Mouse (Mus musculus): ENCODE measurements at regions not wholly inside any gene's neighbourhood (a gene's known extent, or its start where the extent isn't known, plus 50 kb on each side); places are given as distances from the start of the nearest gene placed in this dataset.

- Histone ChIP-seq H3K27me3 (replicated peaks; ENCODE audit: insufficient read depth, low read length) (no peaks in the 10 kb centered on the region), H3K9ac (replicated peaks; ENCODE audit: low read depth) (no peak overlapping the region), H3K9me3 (ENCODE audit: low read length) (no peaks in the 10 kb centered on the region), H3K27ac (ENCODE audit: low read length) (no peak overlapping the region), H3K4me3 (ENCODE audit: low read depth, low read length) (no peak overlapping the region), H3K4me2 (replicated peaks; ENCODE audit: low read depth, low read length) (no peak overlapping the region), H3K4me1 (ENCODE audit: insufficient read depth, low read depth, low read length) (no peaks in the 10 kb centered on the region), H3K36me3 (ENCODE audit: insufficient read depth, low read length) (no peaks in the 10 kb centered on the region)
- DNase-seq (ENCODE audit: low spot score), result no peak
- ATAC-seq, result no peak
- 51% methylated on average over 3 of the region's 3 CpGs for WGBS
- TF ChIP-seq EP300 (IDR thresholded peaks at IDR 0.05) (no peak), CTCF (IDR thresholded peaks at IDR 0.05) (no peak)
Measured at GRCm38 (mm10) chr4:89881083-89881482, 201.8 kb downstream of the Dmrta1 start.

DNA sequence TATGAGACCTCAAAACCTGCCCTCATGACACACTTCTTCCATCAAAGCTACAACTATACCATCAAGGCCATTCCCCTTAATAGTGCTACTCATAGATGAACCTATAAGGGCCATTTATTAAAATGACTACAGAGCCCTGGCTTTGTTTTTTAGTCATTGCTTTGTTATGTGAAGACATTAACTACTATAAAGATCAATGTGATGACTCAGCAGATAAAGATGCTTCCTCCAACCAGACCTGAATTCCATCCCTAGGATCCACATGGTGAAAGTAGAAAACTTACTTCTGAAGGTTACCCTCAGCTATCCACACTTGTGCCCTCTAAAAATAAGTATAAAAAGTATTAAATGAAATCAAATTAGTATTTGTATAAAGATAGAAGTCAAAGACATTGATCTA lies 230.4 kb downstream of the Dmrta1 start:
- H3K27me3 ChIP-seq (replicated peaks; ENCODE audit: insufficient read depth, low read length), result no peaks in the 10 kb centered on the region
- no peaks in the 10 kb centered on the region for H3K4me1 ChIP-seq (ENCODE audit: insufficient read depth, low read depth, low read length)
- H3K4me3 ChIP-seq (ENCODE audit: low read depth, low read length), result no peak overlapping the region
- H3K36me3 ChIP-seq (ENCODE audit: insufficient read depth, low read length), result no peaks in the 10 kb centered on the region
- no peak for ATAC-seq
- no peak overlapping the region for H3K27ac ChIP-seq (ENCODE audit: low read length)
- TF ChIP-seq CTCF (IDR thresholded peaks at IDR 0.05), result no peak
- no peaks in the 10 kb centered on the region for H3K9me3 ChIP-seq (ENCODE audit: low read length)
- DNase-seq (ENCODE audit: low spot score), result no peak
- no peak overlapping the region for H3K4me2 ChIP-seq (replicated peaks; ENCODE audit: low read depth, low read length)
- H3K9ac ChIP-seq (replicated peaks; ENCODE audit: low read depth), result no peak overlapping the region

DNA sequence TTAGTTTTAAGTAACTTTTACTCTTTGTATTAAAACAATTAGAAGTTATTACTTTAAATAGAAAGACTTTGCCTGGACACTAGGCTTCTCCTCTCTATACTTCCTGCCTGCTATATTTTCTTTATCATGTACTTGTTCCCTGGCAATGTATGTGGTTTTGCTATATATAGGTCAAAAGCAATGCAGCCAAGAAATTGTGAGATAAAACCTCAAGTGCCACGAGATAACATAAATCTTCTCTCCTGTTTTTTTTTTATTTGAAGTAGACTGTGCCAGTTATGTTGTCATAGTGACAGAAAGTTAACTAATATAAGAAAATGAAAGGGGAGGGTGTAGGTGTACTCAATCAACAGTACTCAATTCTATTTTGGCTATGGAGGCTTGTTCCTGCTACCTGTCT lies 258.4 kb downstream of the Dmrta1 start:
- WGBS, result 38% methylated on average over 1 of the region's 1 CpGs

DNA sequence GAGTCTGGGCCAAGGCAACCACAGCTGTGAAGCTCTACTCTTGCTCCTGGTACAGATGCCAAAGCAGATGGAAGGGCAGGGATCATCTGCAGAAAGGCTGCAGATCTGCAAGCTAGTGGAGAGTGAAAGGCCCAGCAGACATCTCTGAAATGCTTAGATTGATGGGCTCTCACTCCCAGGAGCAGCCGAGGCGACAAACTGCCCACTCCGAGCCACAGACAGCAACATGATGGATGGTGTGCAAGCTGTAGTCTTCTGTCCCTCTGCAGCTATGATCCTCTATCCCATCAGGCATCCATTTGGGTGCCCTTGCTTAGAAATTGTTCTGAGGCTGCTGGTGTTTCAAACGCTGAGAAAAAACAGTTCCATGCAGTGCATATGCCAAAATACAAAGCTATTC lies 262.1 kb downstream of the Dmrta1 start:
- Histone ChIP-seq H3K27me3 (replicated peaks; ENCODE audit: insufficient read depth, low read length) (no peaks in the 10 kb centered on the region), H3K4me3 (ENCODE audit: low read depth, low read length) (no peak overlapping the region)
- WGBS, result 22% methylated on average over 4 of the region's 4 CpGs

More for the DNA sequence above, 258.4 kb downstream of the Dmrta1 start:
- no peaks in the 10 kb centered on the region for H3K9me3 ChIP-seq (ENCODE audit: low read length)
- H3K36me3 ChIP-seq (ENCODE audit: insufficient read depth, low read length), result no peaks in the 10 kb centered on the region
- TF ChIP-seq CTCF (IDR thresholded peaks at IDR 0.05) (no peak), EP300 (IDR thresholded peaks at IDR 0.05) (no peak)
- no peak for ATAC-seq
- H3K27ac ChIP-seq (ENCODE audit: low read length), result no peak overlapping the region
- no peak for DNase-seq (ENCODE audit: low spot score)
- H3K9ac ChIP-seq (replicated peaks; ENCODE audit: low read depth), result no peak overlapping the region
- no peaks in the 10 kb centered on the region for H3K4me1 ChIP-seq (ENCODE audit: insufficient read depth, low read depth, low read length)
- no peak overlapping the region for H3K4me2 ChIP-seq (replicated peaks; ENCODE audit: low read depth, low read length)
- no peak overlapping the region for H3K4me3 ChIP-seq (ENCODE audit: low read depth, low read length)
- H3K27me3 ChIP-seq (replicated peaks; ENCODE audit: insufficient read depth, low read length), result no peaks in the 10 kb centered on the region

GRCm38 (mm10) chr4:89976146-89976545 lies 242.5 kb upstream of the Zfp352 start:
- TF ChIP-seq CTCF (IDR thresholded peaks at IDR 0.05) (no peak), EP300 (IDR thresholded peaks at IDR 0.05) (no peak)
- Histone ChIP-seq H3K27me3 (replicated peaks; ENCODE audit: insufficient read depth, low read length) (no peaks in the 10 kb centered on the region), H3K9ac (replicated peaks; ENCODE audit: low read depth) (no peak overlapping the region), H3K4me1 (ENCODE audit: insufficient read depth, low read depth, low read length) (no peaks in the 10 kb centered on the region), H3K36me3 (ENCODE audit: insufficient read depth, low read length) (no peaks in the 10 kb centered on the region), H3K27ac (ENCODE audit: low read length) (no peak overlapping the region), H3K4me3 (ENCODE audit: low read depth, low read length) (no peak overlapping the region), H3K9me3 (ENCODE audit: low read length) (no peaks in the 10 kb centered on the region), H3K4me2 (replicated peaks; ENCODE audit: low read depth, low read length) (no peak overlapping the region)
- WGBS, result 74% methylated on average over 3 of the region's 3 CpGs
- DNase-seq (ENCODE audit: low spot score), result no peak
- ATAC-seq, result no peak

More for the DNA sequence above, 262.1 kb downstream of the Dmrta1 start:
- H3K36me3 ChIP-seq (ENCODE audit: insufficient read depth, low read length), result no peaks in the 10 kb centered on the region
- no peak overlapping the region for H3K27ac ChIP-seq (ENCODE audit: low read length)
- DNase-seq (ENCODE audit: low spot score) (no peak), ATAC-seq (no peak)
- H3K4me1 ChIP-seq (ENCODE audit: insufficient read depth, low read depth, low read length), result no peaks in the 10 kb centered on the region
- TF ChIP-seq EP300 (IDR thresholded peaks at IDR 0.05) (no peak), CTCF (IDR thresholded peaks at IDR 0.05) (no peak)
- no peaks in the 10 kb centered on the region for H3K9me3 ChIP-seq (ENCODE audit: low read length)
- H3K9ac ChIP-seq (replicated peaks; ENCODE audit: low read depth), result no peak overlapping the region
- no peak overlapping the region for H3K4me2 ChIP-seq (replicated peaks; ENCODE audit: low read depth, low read length)

DNA sequence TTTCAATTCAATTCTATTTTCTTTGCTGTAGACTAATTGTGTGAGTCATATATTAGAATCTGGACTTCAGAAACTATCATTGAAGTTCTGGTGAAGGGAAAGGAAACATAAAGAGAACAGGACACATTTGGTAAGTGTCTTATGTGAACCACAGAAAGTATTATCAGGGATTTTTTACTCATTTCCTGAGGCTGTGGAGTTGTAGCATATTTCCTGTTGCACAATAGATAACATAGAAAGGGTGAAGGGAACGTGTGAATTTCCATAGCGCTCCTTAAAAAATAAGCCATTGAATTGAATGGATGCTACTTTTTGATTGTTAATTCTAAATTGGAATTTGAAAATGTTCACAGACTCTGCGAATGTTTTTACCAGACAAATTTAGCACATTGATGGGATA lies 215.2 kb upstream of the Zfp352 start:
- Histone ChIP-seq H3K4me2 (replicated peaks; ENCODE audit: low read depth, low read length) (no peak overlapping the region), H3K4me3 (ENCODE audit: low read depth, low read length) (no peak overlapping the region), H3K4me1 (ENCODE audit: insufficient read depth, low read depth, low read length) (no peaks in the 10 kb centered on the region), H3K9me3 (ENCODE audit: low read length) (no peaks in the 10 kb centered on the region), H3K9ac (replicated peaks; ENCODE audit: low read depth) (no peak overlapping the region), H3K27ac (ENCODE audit: low read length) (no peak overlapping the region), H3K27me3 (replicated peaks; ENCODE audit: insufficient read depth, low read length) (no peaks in the 10 kb centered on the region), H3K36me3 (ENCODE audit: insufficient read depth, low read length) (no peaks in the 10 kb centered on the region)
- DNase-seq (ENCODE audit: low spot score) (no peak), ATAC-seq (no peak)
- 61% methylated on average over 3 of the region's 3 CpGs for WGBS
- TF ChIP-seq EP300 (IDR thresholded peaks at IDR 0.05), result no peak

- no peak overlapping the region for H3K4me3 ChIP-seq (ENCODE audit: low read depth, low read length)
- TF ChIP-seq EP300 (IDR thresholded peaks at IDR 0.05) (no peak), CTCF (IDR thresholded peaks at IDR 0.05) (no peak)
- no peak overlapping the region for H3K9ac ChIP-seq (replicated peaks; ENCODE audit: low read depth)
- H3K36me3 ChIP-seq (ENCODE audit: insufficient read depth, low read length), result no peaks in the 10 kb centered on the region
- no peak for ATAC-seq
- no peak for DNase-seq (ENCODE audit: low spot score)
- WGBS, result 40% methylated on average over 1 of the region's 1 CpGs
- no peaks in the 10 kb centered on the region for H3K4me1 ChIP-seq (ENCODE audit: insufficient read depth, low read depth, low read length)
- H3K27me3 ChIP-seq (replicated peaks; ENCODE audit: insufficient read depth, low read length), result no peaks in the 10 kb centered on the region
- H3K4me2 ChIP-seq (replicated peaks; ENCODE audit: low read depth, low read length), result no peak overlapping the region
- no peak overlapping the region for H3K27ac ChIP-seq (ENCODE audit: low read length)
- H3K9me3 ChIP-seq (ENCODE audit: low read length), result no peaks in the 10 kb centered on the region
Measured at GRCm38 (mm10) chr4:90003898-90004297, 214.7 kb upstream of the Zfp352 start.

Data from lung, postnatal 0 days (tissue).